Mouse (Mus musculus) forelimb bud, embryonic 11.5 days (tissue): ENCODE measurements around the gene Ngly1.

Experiments used
- DNase-seq: peaks from one replicate; pipeline ENCODE4 v3.0.0-alpha.2; 2012; ENCODE audit warnings: low read depth, low spot score

The Ngly1 gene

GRCm38 (mm10) chr14:16328959-16329480, 79.9 kb downstream of the Ngly1 start:
- no peak for DNase-seq

GRCm38 (mm10) chr14:16329756-16330155, 80.7 kb downstream of the Ngly1 start:
- no peak for DNase-seq

- no peak for DNase-seq
These were observed 85.2 kb downstream of the Ngly1 start for GRCm38 (mm10) chr14:16334260-16334659.

- DNase-seq, result no peak
These were observed 86.8 kb downstream of the Ngly1 start for GRCm38 (mm10) chr14:16335835-16336417.

GRCm38 (mm10) chr14:16347505-16347904, 98.4 kb downstream of the Ngly1 start:
- no peak for DNase-seq

GRCm38 (mm10) chr14:16359704-16360103, 110.6 kb downstream of the Ngly1 start:
- DNase-seq, result no peak
